Mouse (Mus musculus) limb, embryonic 14.5 days (tissue): ENCODE data around the gene Vti1a. TPM values are rescaled to one million over a fixed set of nuclear protein-coding genes. Genes with fewer than 3 reads are reported as not detected.

Source experiments
- ATAC-seq: fragments of 200-750 bp; cut with Nextera tagmentation; 2 replicates; pipeline ENCODE4 v1.8.0; 2017; ENCODE audit warnings: low read depth, moderate number of reproducible peaks, moderate TSS enrichment; ENCODE audit not compliant: low FRiP score
- DNase-seq: peaks from one replicate; pipeline ENCODE4 v3.0.0-alpha.2; 2015; ENCODE audit warnings: low spot score
- H3K27ac ChIP-seq: fragments of 300-500 bp; sonication (generic); replicated peaks from 2 replicates; pipeline ENCODE4 v1.5.1; 2014; ENCODE audit warnings: low read depth, mild to moderate bottlenecking, low read length, moderate library complexity, mixed read lengths
- H3K27me3 ChIP-seq: fragments of 300-500 bp; sonication (generic); 2 replicates; pipeline ENCODE4 v1.6.1; 2014; ENCODE audit warnings: low read length, mixed read lengths; ENCODE audit not compliant: control insufficient read depth, insufficient read depth
- H3K36me3 ChIP-seq: fragments of 300-500 bp; sonication (generic); 2 replicates; pipeline ENCODE4 v1.6.1; 2014; ENCODE audit warnings: mild to moderate bottlenecking, low read length, moderate library complexity, mixed read lengths; ENCODE audit not compliant: control insufficient read depth, insufficient read depth
- H3K4me1 ChIP-seq: fragments of 300-500 bp; sonication (generic); 2 replicates; pipeline ENCODE4 v1.6.1; 2014; ENCODE audit warnings: antibody characterized with exemption, low read length, mixed read lengths; ENCODE audit not compliant: control insufficient read depth, insufficient read depth
- H3K4me2 ChIP-seq: fragments of 300-500 bp; sonication (generic); replicated peaks from 2 replicates; pipeline ENCODE4 v1.6.1; 2014; ENCODE audit warnings: low read depth, mild to moderate bottlenecking, low read length, moderate library complexity; ENCODE audit not compliant: severe bottlenecking
- H3K4me3 ChIP-seq: fragments of 300-500 bp; sonication (generic); replicated peaks from 2 replicates; pipeline ENCODE4 v1.5.1; 2014; ENCODE audit warnings: low read length
- H3K9ac ChIP-seq: fragments of 300-500 bp; sonication (generic); 2 replicates; pipeline ENCODE4 v1.6.1; 2014; ENCODE audit warnings: mild to moderate bottlenecking, low read depth, low read length, moderate library complexity; ENCODE audit not compliant: severe bottlenecking
- H3K9me3 ChIP-seq: fragments of 300-500 bp; sonication (generic); 2 replicates; pipeline ENCODE4 v1.6.1; 2016; ENCODE audit warnings: low read length; ENCODE audit not compliant: control insufficient read depth
- POLR2A ChIP-seq: fragments of 200-500 bp; IDR thresholded peaks from 2 replicates; pipeline ENCODE4 v1.8.0; 2012; ENCODE audit warnings: inconsistent platforms, mild to moderate bottlenecking, moderate library complexity, borderline replicate concordance; ENCODE audit not compliant: insufficient read depth, insufficient read length; ENCODE audit errors: extremely low read depth
- WGBS: fragments of 180-500 bp; shearing (Covaris S2); extraction: QIAGEN DNeasy Blood & Tissue Kit; methylation state at CpG from one replicate; pipeline ENCODE4 v1.1.7; 2014; 5-methylcytosine and 5-hydroxymethylcytosine counted together
- polyA plus RNA-seq, 2 experiments: library from polyadenylated mRNA; depleted of rRNA in 1 of 2; stranded (reverse) in 1 of 2; unstranded in 1 of 2; fragments of >200 nt; fragmentation: Nextera tagmentation in 1 of 2; extraction: Ambion mirVana in 1 of 2; gene quantifications; 2 replicates each; pipeline versions ENCODE4 v1.2.1 to v1.2.3; 2012 to 2014

Vti1a gene
- polyA plus RNA-seq, 2 experiments, result 14.7 to 22.8 TPM

DNA sequence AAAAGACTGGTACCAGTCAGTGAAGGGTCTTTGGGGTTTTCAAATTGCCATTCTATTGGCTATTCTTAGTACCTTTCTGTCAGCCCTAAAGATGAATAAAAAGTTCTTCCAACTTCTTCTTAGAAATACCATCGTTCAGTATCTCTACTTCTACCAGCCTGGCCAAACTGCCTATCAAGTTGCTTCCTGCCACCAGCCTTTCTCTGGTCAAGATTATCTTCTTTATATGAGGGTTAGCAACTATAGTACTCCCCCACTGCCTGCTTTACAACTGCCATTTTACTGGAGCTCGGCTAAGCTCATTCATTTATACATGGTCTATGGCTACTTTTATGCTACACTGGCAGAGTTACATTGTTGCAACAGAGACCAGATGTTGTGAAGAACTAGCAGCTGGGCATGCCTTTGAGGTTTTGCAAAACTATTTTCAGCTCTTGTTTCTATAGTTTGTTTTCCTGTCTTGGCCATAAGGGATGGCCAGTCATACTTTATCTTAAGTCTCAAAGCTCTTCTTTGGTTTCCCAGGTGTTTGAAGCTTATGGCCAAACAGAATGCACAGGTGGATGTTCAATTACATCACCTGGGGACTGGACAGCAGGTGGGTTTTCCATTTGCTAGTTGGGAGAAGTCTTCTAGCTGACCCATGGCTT lies 25.3 kb upstream of the Vti1a start:
- H3K36me3 ChIP-seq, result peaks cover 9% of the 10 kb centered on the region
- no peak for DNase-seq
- 75% methylated on average over 2 of the region's 2 CpGs for WGBS
- no peak overlapping the region for H3K4me2 ChIP-seq
- H3K4me1 ChIP-seq, result no peaks in the 10 kb centered on the region
- TF ChIP-seq POLR2A, result no peak
- H3K9ac ChIP-seq, result no peak overlapping the region
- no peak overlapping the region for H3K27ac ChIP-seq
- H3K9me3 ChIP-seq, result no peaks in the 10 kb centered on the region
- ATAC-seq, result no peak
- H3K4me3 ChIP-seq, result no peak overlapping the region
- no peaks in the 10 kb centered on the region for H3K27me3 ChIP-seq

DNA sequence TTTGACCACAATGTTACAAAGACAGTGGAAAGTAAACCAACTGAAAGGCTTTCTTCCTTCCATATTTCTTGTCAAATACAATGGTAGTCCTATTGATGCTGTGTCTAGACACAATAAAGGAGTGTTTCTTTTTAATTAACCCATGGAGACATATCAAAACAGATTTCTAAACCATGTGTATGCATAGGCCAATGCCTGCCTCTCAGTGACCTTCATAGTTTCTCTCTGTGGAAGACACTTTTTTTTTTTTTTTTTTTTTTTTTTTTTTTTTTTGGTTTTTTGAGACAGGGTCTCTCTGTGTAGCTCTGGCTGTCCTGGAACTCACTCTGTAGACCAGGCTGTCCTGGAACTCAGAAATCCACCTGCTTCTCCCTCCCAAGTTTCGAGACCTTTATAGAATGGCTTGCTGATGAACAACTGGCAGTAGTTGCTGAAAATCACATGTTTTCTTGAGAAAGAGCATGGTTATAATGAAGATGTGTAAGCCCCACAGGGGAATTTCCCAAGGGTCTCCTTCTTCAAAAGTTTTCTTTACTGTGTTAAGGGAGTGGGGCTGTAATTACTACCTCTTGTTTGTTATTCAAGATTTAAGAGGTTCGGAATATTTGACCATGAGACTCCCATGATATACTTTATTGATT lies 23.8 kb upstream of the Vti1a start:
- Histone ChIP-seq H3K36me3 (peaks cover 23% of the 10 kb centered on the region), H3K9ac (no peak overlapping the region), H3K27ac (no peak overlapping the region), H3K4me3 (no peak overlapping the region), H3K27me3 (no peaks in the 10 kb centered on the region), H3K9me3 (no peaks in the 10 kb centered on the region), H3K4me1 (no peaks in the 10 kb centered on the region), H3K4me2 (no peak overlapping the region)
- no peak for DNase-seq
- no peak for TF ChIP-seq POLR2A
- ATAC-seq, result no peak
- WGBS, result 87% methylated on average over 2 of the region's 2 CpGs

DNA sequence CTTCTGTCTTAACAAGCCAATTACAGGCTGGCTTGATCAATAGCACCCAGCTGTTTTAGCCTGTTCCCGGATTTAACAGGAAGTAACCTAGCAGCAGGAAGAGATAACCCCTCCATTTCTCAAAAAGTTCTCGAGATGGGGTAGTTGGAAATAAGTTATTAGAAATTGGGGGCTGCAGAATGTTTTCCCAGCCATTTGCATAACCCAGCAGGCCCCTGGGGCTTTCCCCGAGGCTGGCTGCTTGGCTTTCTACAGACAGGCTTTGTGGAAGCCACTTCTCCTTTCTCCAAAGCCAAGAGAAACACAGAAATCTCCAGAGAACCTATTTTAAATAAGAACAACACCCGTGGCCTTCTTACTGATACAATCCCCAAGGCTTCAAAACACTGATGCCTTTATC lies 22.9 kb upstream of the Vti1a start:
- WGBS, result 31% methylated on average over 4 of the region's 4 CpGs
- TF ChIP-seq POLR2A, result no peak
- H3K9me3 ChIP-seq, result no peaks in the 10 kb centered on the region

DNA sequence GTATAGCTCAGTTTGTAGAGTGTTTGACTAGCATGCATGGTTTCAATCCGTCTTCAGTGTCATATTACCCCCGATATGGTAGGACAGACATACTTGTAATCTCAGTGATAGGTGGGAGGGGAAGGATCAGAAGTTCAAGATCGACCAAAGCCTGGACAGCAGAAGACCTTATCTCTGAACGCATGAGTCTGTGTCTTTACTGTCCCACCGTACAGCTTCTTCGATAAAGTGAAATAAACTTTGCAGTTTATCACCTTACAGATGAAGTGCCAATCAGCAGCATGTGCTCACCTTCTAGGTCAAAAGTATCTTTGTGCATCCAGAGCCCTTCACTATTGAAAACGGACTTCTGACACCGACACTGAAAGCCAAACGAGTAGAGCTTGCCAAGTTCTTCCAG lies 21.0 kb upstream of the Vti1a start:
- no peak overlapping the region for H3K4me2 ChIP-seq
- no peak overlapping the region for H3K9ac ChIP-seq
- H3K36me3 ChIP-seq, result peaks cover 34% of the 10 kb centered on the region
- H3K4me3 ChIP-seq, result no peak overlapping the region
- H3K27ac ChIP-seq, result no peak overlapping the region
- ATAC-seq (no peak), DNase-seq (no peak)
- WGBS, result 89% methylated on average over 9 of the region's 9 CpGs
- no peak for TF ChIP-seq POLR2A
- no peaks in the 10 kb centered on the region for H3K4me1 ChIP-seq
- no peaks in the 10 kb centered on the region for H3K27me3 ChIP-seq
- H3K9me3 ChIP-seq, result no peaks in the 10 kb centered on the region

More for the DNA sequence above, 22.9 kb upstream of the Vti1a start:
- Histone ChIP-seq H3K27me3 (no peaks in the 10 kb centered on the region), H3K4me2 (no peak overlapping the region), H3K36me3 (peaks cover 31% of the 10 kb centered on the region), H3K4me1 (no peaks in the 10 kb centered on the region), H3K9ac (no peak overlapping the region), H3K4me3 (no peak overlapping the region), H3K27ac (no peak overlapping the region)
- DNase-seq (no peak), ATAC-seq (no peak)

DNA sequence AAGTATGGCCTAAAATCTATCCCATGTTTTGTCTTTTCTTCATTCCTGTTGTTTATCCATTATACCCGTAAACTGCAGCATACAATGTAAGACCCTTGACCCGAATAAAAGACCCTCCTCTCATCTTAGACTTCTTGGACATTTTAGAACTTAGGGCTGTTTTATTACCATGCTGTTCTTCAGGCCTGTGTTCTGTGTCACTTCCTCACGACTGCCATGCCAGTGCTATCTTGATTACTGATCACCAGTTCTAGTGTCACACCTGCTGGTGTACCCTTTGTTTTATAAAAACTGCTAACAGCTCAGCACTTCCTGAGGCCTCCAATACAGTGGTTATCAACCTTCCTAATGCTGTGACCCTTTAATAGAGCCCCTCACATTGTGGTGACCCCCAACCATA lies 20.5 kb upstream of the Vti1a start:
- Histone ChIP-seq H3K4me1 (no peaks in the 10 kb centered on the region), H3K4me2 (no peak overlapping the region), H3K27me3 (no peaks in the 10 kb centered on the region), H3K36me3 (peaks cover 39% of the 10 kb centered on the region), H3K9ac (no peak overlapping the region), H3K27ac (no peak overlapping the region), H3K4me3 (no peak overlapping the region), H3K9me3 (no peaks in the 10 kb centered on the region)
- WGBS, result 90% methylated on average over 3 of the region's 3 CpGs
- ATAC-seq (no peak), DNase-seq (no peak)
- TF ChIP-seq POLR2A, result no peak

DNA sequence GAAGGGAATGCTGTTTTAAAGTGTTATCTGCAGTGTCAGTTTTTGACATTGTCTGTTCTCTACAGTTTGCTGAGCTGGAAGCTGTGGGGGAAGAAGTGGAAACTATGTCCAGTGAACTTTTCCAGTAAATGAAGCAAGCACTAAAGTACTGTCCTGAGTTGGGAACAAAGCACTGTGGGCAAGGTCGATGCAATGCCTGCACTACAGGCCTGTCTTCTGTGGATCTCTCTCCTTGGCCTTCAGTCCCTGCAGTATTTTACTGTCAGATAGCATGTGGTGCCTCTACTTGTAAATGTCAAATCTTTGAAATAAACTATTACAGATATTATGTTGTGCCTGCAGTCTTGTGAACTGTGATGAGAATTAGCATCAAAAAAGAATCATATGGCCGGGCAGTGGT lies 19.8 kb upstream of the Vti1a start:
- H3K9ac ChIP-seq, result no peak overlapping the region
- no peaks in the 10 kb centered on the region for H3K9me3 ChIP-seq
- no peak overlapping the region for H3K27ac ChIP-seq
- TF ChIP-seq POLR2A, result no peak
- peaks cover 45% of the 10 kb centered on the region for H3K36me3 ChIP-seq
- H3K27me3 ChIP-seq, result no peaks in the 10 kb centered on the region
- DNase-seq, result no peak
- ATAC-seq, result no peak
- no peak overlapping the region for H3K4me2 ChIP-seq
- WGBS, result 88% methylated on average over 2 of the region's 2 CpGs
- H3K4me3 ChIP-seq, result no peak overlapping the region
- H3K4me1 ChIP-seq, result no peaks in the 10 kb centered on the region
